Mouse (Mus musculus) megakaryocyte, embryonic 14.5 days (primary cell): Measurements from ENCODE around the gene Nutm1.

Experiments
- FLI1 ChIP-seq: IDR thresholded peaks from 2 replicates; pipeline ENCODE4 v1.6.1; 2012; ENCODE audit warnings: low read length, inconsistent platforms, mixed read lengths
- GATA1 ChIP-seq: IDR thresholded peaks from 3 replicates; pipeline ENCODE4 v1.6.1; 2012; ENCODE audit warnings: mixed read lengths, low read length, inconsistent platforms, borderline replicate concordance

- TF ChIP-seq GATA1 (no peak), FLI1 (no peak)
These were observed 38.2 kb downstream of the Nutm1 start for GRCm38 (mm10) chr2:112220880-112221279.
